Mouse (Mus musculus) heart, adult 2 months (tissue): ENCODE data around the gene Echdc3. TPM values are rescaled to one million over a fixed set of nuclear protein-coding genes. Genes with fewer than 3 reads are reported as not detected.

Source experiments
- DNase-seq, 2 experiments: peaks; one replicate each; pipeline ENCODE4 v3.0.0; 2021
- H3K27ac ChIP-seq: fragments of 200-600 bp; 2 replicates; pipeline ENCODE4 v1.8.1; 2022
- H3K27me3 ChIP-seq: fragments of 200-500 bp; 2 replicates; pipeline ENCODE4 v1.6.1; 2012; ENCODE audit warnings: mild to moderate bottlenecking, low read length, inconsistent platforms, mixed read lengths; ENCODE audit not compliant: control insufficient read depth, insufficient read depth
- H3K36me3 ChIP-seq: fragments of 200-500 bp; 2 replicates; pipeline ENCODE4 v1.6.1; 2012; ENCODE audit warnings: low read length, inconsistent platforms; ENCODE audit not compliant: control insufficient read depth, insufficient read depth
- H3K4me1 ChIP-seq: fragments of 200-500 bp; 2 replicates; pipeline ENCODE4 v1.6.1; 2011; ENCODE audit warnings: low read length; ENCODE audit not compliant: control insufficient read depth, insufficient read depth
- H3K4me3 ChIP-seq: fragments of 200-600 bp; 2 replicates; pipeline ENCODE4 v1.8.1; 2022
- H3K79me2 ChIP-seq: fragments of 200-500 bp; replicated peaks from 2 replicates; pipeline ENCODE4 v1.6.1; 2012; ENCODE audit warnings: mild to moderate bottlenecking, inconsistent platforms, low read length, moderate library complexity, mixed read lengths; ENCODE audit not compliant: control insufficient read depth, insufficient read depth
- H3K9ac ChIP-seq: fragments of 200-500 bp; 2 replicates; pipeline ENCODE4 v1.6.1; 2012; ENCODE audit warnings: low read depth, mild to moderate bottlenecking, control low read depth, inconsistent platforms, low read length, mixed read lengths
- CTCF ChIP-seq: fragments of 200-600 bp; IDR thresholded peaks from 2 replicates; pipeline ENCODE4 v1.8.1; 2022; ENCODE audit warnings: antibody characterized with exemption, mild to moderate bottlenecking, moderate library complexity
- EP300 ChIP-seq: fragments of 200-500 bp; IDR thresholded peaks from 2 replicates; pipeline ENCODE4 v1.6.1; 2011; ENCODE audit warnings: low read depth, low read length, control low read depth; ENCODE audit not compliant: insufficient read depth
- POLR2A ChIP-seq: fragments of 200-500 bp; IDR thresholded peaks from 2 replicates; pipeline ENCODE4 v1.6.1; 2011; ENCODE audit warnings: mild to moderate bottlenecking, low read depth, low read length, control low read depth; ENCODE audit not compliant: insufficient read depth
- WGBS: fragments of 180-500 bp; shearing (Covaris S2); methylation state at CpG from one replicate; pipeline ENCODE4 v1.1.7; 2018; 5-methylcytosine and 5-hydroxymethylcytosine counted together
- intact Hi-C: fragments of 180-260 bp; cut with DNase I; formaldehyde crosslinking; loops from one replicate; pipeline ENCODE4 v1.15.1; 2025
- polyA plus RNA-seq: library from polyadenylated mRNA; depleted of rRNA; stranded (reverse); fragments of >200 nt; gene quantifications from 2 replicates; pipeline ENCODE4 v1.2.3, GENCODE M21; 2012
- total RNA-seq, 2 experiments: library from RNA; stranded (reverse); gene quantifications; 2 replicates each; pipeline ENCODE4 v1.2.3; 2021

The Echdc3 gene
- total and polyA plus RNA-seq, 3 experiments = 24.0 to 30.6 (median 27.1) TPM

GRCm38 (mm10) chr2:6240072-6240471 is 27.2 kb upstream of the Echdc3 start:
- 71% methylated on average over 1 of the region's 1 CpGs for WGBS
- no peak for DNase-seq

GRCm38 (mm10) chr2:6239333-6239732 is 26.5 kb upstream of the Echdc3 start:
- DNase-seq = no peak
- Histone ChIP-seq H3K36me3 (no peaks in the 10 kb centered on the region), H3K79me2 (no peaks in the 10 kb centered on the region), H3K27me3 (no peaks in the 10 kb centered on the region), H3K4me1 (no peaks in the 10 kb centered on the region), H3K9ac (no peak overlapping the region), H3K27ac (no peak overlapping the region), H3K4me3 (no peak overlapping the region)
- WGBS = 67% methylated on average over 4 of the region's 4 CpGs
- TF ChIP-seq POLR2A = no peak
- no peak for TF ChIP-seq CTCF
- TF ChIP-seq EP300 = no peak
- intact Hi-C loops = no loop called here

More at GRCm38 (mm10) chr2:6240072-6240471, 27.2 kb upstream of the Echdc3 start:
- Histone ChIP-seq H3K27me3 (no peaks in the 10 kb centered on the region), H3K36me3 (no peaks in the 10 kb centered on the region), H3K9ac (no peak overlapping the region), H3K4me1 (no peaks in the 10 kb centered on the region), H3K27ac (no peak overlapping the region), H3K79me2 (no peaks in the 10 kb centered on the region), H3K4me3 (no peak overlapping the region)
- intact Hi-C loops = no loop called here
- no peak for TF ChIP-seq CTCF
- no peak for TF ChIP-seq EP300

GRCm38 (mm10) chr2:6238679-6239078 is 25.8 kb upstream of the Echdc3 start:
- H3K4me1 ChIP-seq = no peaks in the 10 kb centered on the region
- H3K27me3 ChIP-seq = no peaks in the 10 kb centered on the region
- no peak overlapping the region for H3K4me3 ChIP-seq
- H3K36me3 ChIP-seq = no peaks in the 10 kb centered on the region
- no peaks in the 10 kb centered on the region for H3K79me2 ChIP-seq
- intact Hi-C loops = no loop called here
- WGBS = 50% methylated on average over 2 of the region's 2 CpGs
- no peak overlapping the region for H3K9ac ChIP-seq
- DNase-seq = no peak
- TF ChIP-seq CTCF = no peak
- TF ChIP-seq EP300 = no peak
- TF ChIP-seq POLR2A = no peak
- H3K27ac ChIP-seq = no peak overlapping the region

GRCm38 (mm10) chr2:6238244-6238643 is 25.4 kb upstream of the Echdc3 start:
- Histone ChIP-seq H3K79me2 (no peaks in the 10 kb centered on the region), H3K4me3 (no peak overlapping the region), H3K9ac (no peak overlapping the region), H3K27ac (no peak overlapping the region), H3K27me3 (no peaks in the 10 kb centered on the region), H3K36me3 (no peaks in the 10 kb centered on the region), H3K4me1 (no peaks in the 10 kb centered on the region)
- 57% methylated on average over 4 of the region's 4 CpGs for WGBS
- DNase-seq = no peak
- intact Hi-C loops = no loop called here
- TF ChIP-seq POLR2A (no peak), CTCF (no peak), EP300 (no peak)

GRCm38 (mm10) chr2:6233353-6233752 is 20.5 kb upstream of the Echdc3 start:
- no peak for DNase-seq
- WGBS = 72% methylated on average over 6 of the region's 6 CpGs
- Histone ChIP-seq H3K9ac (no peak overlapping the region), H3K4me1 (no peaks in the 10 kb centered on the region), H3K4me3 (no peak overlapping the region), H3K79me2 (no peaks in the 10 kb centered on the region), H3K27me3 (no peaks in the 10 kb centered on the region), H3K27ac (no peak overlapping the region), H3K36me3 (no peaks in the 10 kb centered on the region)
- intact Hi-C loops = no loop called here
- TF ChIP-seq EP300 (no peak), CTCF (no peak), POLR2A (no peak)

- no peaks in the 10 kb centered on the region for H3K36me3 ChIP-seq
- DNase-seq = no peak
- TF ChIP-seq CTCF = no peak
- TF ChIP-seq POLR2A = no peak
- TF ChIP-seq EP300 = no peak
- no peak overlapping the region for H3K4me3 ChIP-seq
- 65% methylated on average over 7 of the region's 7 CpGs for WGBS
- no peak overlapping the region for H3K27ac ChIP-seq
- no peaks in the 10 kb centered on the region for H3K79me2 ChIP-seq
- H3K4me1 ChIP-seq = no peaks in the 10 kb centered on the region
- no peak overlapping the region for H3K9ac ChIP-seq
- intact Hi-C loops = no loop called here
- no peaks in the 10 kb centered on the region for H3K27me3 ChIP-seq
Observed at GRCm38 (mm10) chr2:6232755-6233154, 19.9 kb upstream of the Echdc3 start.

GRCm38 (mm10) chr2:6230865-6231264 is 18.0 kb upstream of the Echdc3 start:
- H3K27ac ChIP-seq = no peak overlapping the region
- no peaks in the 10 kb centered on the region for H3K4me1 ChIP-seq
- no peak for DNase-seq
- H3K9ac ChIP-seq = no peak overlapping the region
- H3K4me3 ChIP-seq = no peak overlapping the region
- TF ChIP-seq EP300 = no peak
- TF ChIP-seq CTCF = no peak
- no peak for TF ChIP-seq POLR2A
- no peaks in the 10 kb centered on the region for H3K36me3 ChIP-seq
- H3K27me3 ChIP-seq = no peaks in the 10 kb centered on the region
- intact Hi-C loops = no loop called here
- no peaks in the 10 kb centered on the region for H3K79me2 ChIP-seq
- 71% methylated on average over 6 of the region's 6 CpGs for WGBS
